Mouse (Mus musculus) midbrain, embryonic 12.5 days (tissue): Measurements from ENCODE around the gene Nfatc2. TPM values are rescaled to one million over a fixed set of nuclear protein-coding genes. Genes with fewer than 3 reads are reported as not detected.

Experiments
- ATAC-seq: fragments of 200-750 bp; cut with Nextera tagmentation; 2 replicates; pipeline ENCODE4 v1.8.0; 2017; ENCODE audit warnings: low read depth, moderate TSS enrichment, moderate library complexity; ENCODE audit not compliant: low FRiP score
- H3K27ac ChIP-seq: fragments of 300-500 bp; sonication (generic); replicated peaks from 2 replicates; pipeline ENCODE4 v1.5.1; 2016; ENCODE audit warnings: mild to moderate bottlenecking
- H3K27me3 ChIP-seq: fragments of 300-500 bp; sonication (generic); 2 replicates; pipeline ENCODE4 v1.6.1; 2016; ENCODE audit warnings: mild to moderate bottlenecking
- H3K36me3 ChIP-seq: fragments of 300-500 bp; sonication (generic); 2 replicates; pipeline ENCODE4 v1.6.1; 2016
- H3K4me1 ChIP-seq: fragments of 300-500 bp; sonication (generic); 2 replicates; pipeline ENCODE4 v1.6.1; 2016
- H3K4me2 ChIP-seq: fragments of 300-500 bp; sonication (generic); replicated peaks from 2 replicates; pipeline ENCODE4 v1.6.1; 2016; ENCODE audit warnings: mild to moderate bottlenecking, moderate library complexity
- H3K4me3 ChIP-seq: fragments of 300-500 bp; sonication (generic); 2 replicates; pipeline ENCODE4 v1.5.1; 2016; ENCODE audit warnings: mild to moderate bottlenecking
- H3K9ac ChIP-seq: fragments of 300-500 bp; sonication (generic); replicated peaks from 2 replicates; pipeline ENCODE4 v1.6.1; 2016; ENCODE audit warnings: mild to moderate bottlenecking, moderate library complexity
- H3K9me3 ChIP-seq: fragments of 300-500 bp; sonication (generic); 2 replicates; pipeline ENCODE4 v1.6.1; 2016; ENCODE audit warnings: mild to moderate bottlenecking
- WGBS: fragments of 180-500 bp; shearing (Covaris S2); methylation state at CpG from one replicate; pipeline ENCODE4 v1.1.7; 2016; 5-methylcytosine and 5-hydroxymethylcytosine counted together
- microRNA-seq: library from miRNA; unstranded; fragments of <30 nt; microRNA quantifications from one replicate; pipeline ENCODE4, GENCODE M21; 2017
- polyA plus RNA-seq: library from polyadenylated mRNA; unstranded; fragments of >200 nt; fragmentation: Nextera tagmentation; extraction: Ambion mirVana; gene quantifications from 2 replicates; pipeline ENCODE4 v1.2.1, GENCODE M21; 2016

The Nfatc2 gene
- polyA plus RNA-seq, 1 experiment from 2014 or later = 1.5 TPM

- ATAC-seq = no peak
- no peaks in the 10 kb centered on the region for H3K36me3 ChIP-seq
- no peak overlapping the region for H3K27ac ChIP-seq
- H3K9me3 ChIP-seq = 0 out of 2 replicates have a peak, but pooled peaks cover 2% of the 10 kb centered on the region
- no peak overlapping the region for H3K4me3 ChIP-seq
- H3K4me2 ChIP-seq = no peak overlapping the region
- H3K4me1 ChIP-seq = peaks cover 10% of the 10 kb centered on the region; the same call in 1 of the 2 replicates
- 0 out of 2 replicates have a peak, but pooled peaks cover 6% of the 10 kb centered on the region for H3K27me3 ChIP-seq
- no peak overlapping the region for H3K9ac ChIP-seq
- WGBS = 90% methylated on average over 17 of the region's 17 CpGs
These were observed 160.5 kb downstream of the Nfatc2 start for GRCm38 (mm10) chr2:168440918-168441328.

GRCm38 (mm10) chr2:168438981-168439452, 162.4 kb downstream of the Nfatc2 start:
- no peak for ATAC-seq
- WGBS = 51% methylated on average over 8 of the region's 8 CpGs
- Histone ChIP-seq H3K4me2 (no peak overlapping the region), H3K27me3 (no peaks in the 10 kb centered on the region), H3K9me3 (0 out of 2 replicates have a peak, but pooled peaks cover 2% of the 10 kb centered on the region), H3K9ac (no peak overlapping the region), H3K27ac (no peak overlapping the region), H3K4me3 (no peak overlapping the region), H3K4me1 (peaks cover 10% of the 10 kb centered on the region; the same call in 1 of the 2 replicates), H3K36me3 (no peaks in the 10 kb centered on the region)

DNA sequence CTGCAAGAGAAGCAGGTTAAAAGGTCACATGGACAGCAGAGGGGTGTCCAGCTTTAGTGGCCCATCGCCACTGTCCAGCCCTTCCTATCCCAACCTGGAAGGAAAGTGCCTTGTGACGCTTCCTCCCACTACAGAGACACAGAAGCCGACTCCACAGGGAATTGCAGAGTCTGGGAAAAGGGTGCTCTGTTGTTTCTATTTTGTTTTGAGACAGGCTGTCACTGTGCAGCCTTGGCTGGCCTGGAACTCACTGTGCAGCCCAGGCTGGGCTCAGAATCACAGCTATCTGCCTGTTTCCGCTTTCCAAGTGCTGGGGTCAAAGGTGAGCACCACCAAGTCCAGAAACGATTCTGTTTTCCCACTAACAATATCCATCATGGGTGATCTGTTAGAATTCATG, 167.3 kb downstream of the Nfatc2 start:
- WGBS = 81% methylated on average over 5 of the region's 5 CpGs
- Histone ChIP-seq H3K9ac (no peak overlapping the region), H3K4me2 (no peak overlapping the region), H3K4me3 (no peak overlapping the region), H3K27ac (no peak overlapping the region), H3K36me3 (no peaks in the 10 kb centered on the region), H3K27me3 (no peaks in the 10 kb centered on the region), H3K4me1 (peaks cover 8% of the 10 kb centered on the region; the same call in 1 of the 2 replicates), H3K9me3 (no peaks in the 10 kb centered on the region)
- no peak for ATAC-seq

DNA sequence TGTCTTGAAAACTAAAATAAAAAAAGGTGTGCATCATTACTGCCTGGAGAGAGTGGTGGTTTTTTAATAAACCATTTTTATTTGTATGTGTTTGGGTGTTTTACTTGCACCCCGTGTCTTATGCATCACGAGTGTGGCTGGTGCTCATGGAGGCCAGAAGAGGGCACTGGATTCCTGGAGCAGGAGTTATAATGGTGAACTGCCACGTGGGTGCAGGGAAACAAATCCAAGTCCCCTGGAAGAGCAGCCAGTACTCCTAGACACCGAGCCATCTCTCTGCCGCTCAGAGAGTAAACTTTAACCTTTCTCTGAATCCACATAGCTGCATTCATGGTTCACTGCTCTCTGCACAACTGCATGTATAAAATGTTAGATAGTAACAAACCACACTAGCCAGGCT, 168.1 kb downstream of the Nfatc2 start:
- Histone ChIP-seq H3K27me3 (no peaks in the 10 kb centered on the region; the same call in 1 of the 2 replicates), H3K27ac (no peak overlapping the region), H3K4me1 (no peaks in the 10 kb centered on the region), H3K9ac (no peak overlapping the region), H3K36me3 (no peaks in the 10 kb centered on the region), H3K4me3 (no peak overlapping the region), H3K9me3 (no peaks in the 10 kb centered on the region), H3K4me2 (no peak overlapping the region)
- WGBS = 75% methylated on average over 5 of the region's 5 CpGs
- no peak for ATAC-seq

DNA sequence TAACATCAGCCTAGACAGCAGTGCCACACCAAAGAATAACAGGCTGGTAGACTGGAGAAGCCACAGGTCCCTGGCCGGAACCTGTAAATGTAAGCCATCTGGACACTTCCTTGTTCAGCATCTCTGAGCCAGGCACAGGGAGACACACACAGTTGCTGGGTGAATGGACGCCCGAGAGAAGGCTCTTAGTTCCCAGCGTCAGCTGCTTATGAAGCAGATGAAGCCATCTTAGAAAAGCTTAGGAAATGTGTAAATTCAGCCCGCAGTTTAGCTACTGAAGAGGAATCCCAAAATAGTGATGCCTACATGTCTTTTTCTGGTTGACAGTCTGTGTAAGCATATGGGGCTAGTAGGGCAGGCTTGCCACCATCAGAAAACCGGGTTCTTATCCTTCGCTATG, 169.1 kb downstream of the Nfatc2 start:
- no peak overlapping the region for H3K27ac ChIP-seq
- H3K4me3 ChIP-seq = no peak overlapping the region
- H3K36me3 ChIP-seq = no peaks in the 10 kb centered on the region
- ATAC-seq = no peak
- no peak overlapping the region for H3K4me2 ChIP-seq
- no peaks in the 10 kb centered on the region for H3K4me1 ChIP-seq
- H3K9me3 ChIP-seq = no peaks in the 10 kb centered on the region
- 90% methylated on average over 7 of the region's 7 CpGs for WGBS
- H3K9ac ChIP-seq = no peak overlapping the region
- no peaks in the 10 kb centered on the region; the same call in 1 of the 2 replicates for H3K27me3 ChIP-seq

- Histone ChIP-seq H3K36me3 (no peaks in the 10 kb centered on the region), H3K4me3 (no peak overlapping the region), H3K9me3 (no peaks in the 10 kb centered on the region), H3K4me1 (no peaks in the 10 kb centered on the region), H3K9ac (no peak overlapping the region), H3K27ac (no peak overlapping the region), H3K4me2 (no peak overlapping the region), H3K27me3 (peaks cover 2% of the 10 kb centered on the region)
- ATAC-seq = no peak
- WGBS = 93% methylated on average over 10 of the region's 10 CpGs
These were observed 171.9 kb downstream of the Nfatc2 start for GRCm38 (mm10) chr2:168429598-168429997.

GRCm38 (mm10) chr2:168428375-168428901, 173.0 kb downstream of the Nfatc2 start:
- no peak overlapping the region for H3K4me3 ChIP-seq
- H3K27me3 ChIP-seq = peaks cover 3% of the 10 kb centered on the region
- no peak overlapping the region for H3K27ac ChIP-seq
- no peak overlapping the region for H3K9ac ChIP-seq
- no peak for ATAC-seq
- no peaks in the 10 kb centered on the region for H3K4me1 ChIP-seq
- no peaks in the 10 kb centered on the region for H3K36me3 ChIP-seq
- 92% methylated on average over 5 of the region's 5 CpGs for WGBS
- H3K9me3 ChIP-seq = no peaks in the 10 kb centered on the region
- H3K4me2 ChIP-seq = no peak overlapping the region

Small RNA genes within 50 kb of the gene (microRNA-seq; reads per million reads assigned to microRNA genes)
- 1.2 reads per million for gene Mir7004

Other genes with a start within 250 kb of the Nfatc2 start
- 41.0 and 42.9 TPM in 2 replicates for gene Atp9a, start 140.8 kb upstream of the Nfatc2 start, polyA plus RNA-seq
- 14.1 and 17.4 TPM in 2 replicates for gene Sall4, start 166.3 kb upstream of the Nfatc2 start, polyA plus RNA-seq